Mouse (Mus musculus) CH12.LX (cell line): ENCODE measurements around the gene Stat1. TPM values are rescaled to one million over a fixed set of nuclear protein-coding genes. Genes with fewer than 3 reads are reported as not detected.

Source experiments
- DNase-seq: peaks from one replicate; pipeline ENCODE4 v3.0.0-alpha.2; 2013; ENCODE audit errors: extremely low read depth
- H3K27ac ChIP-seq: 2 replicates; pipeline ENCODE4 v1.5.1; 2012; ENCODE audit warnings: low read depth, mild to moderate bottlenecking, control low read depth, moderate library complexity; ENCODE audit not compliant: insufficient read depth
- H3K27me3 ChIP-seq: replicated peaks from 2 replicates; pipeline ENCODE3; 2012; ENCODE audit warnings: inconsistent platforms
- H3K36me3 ChIP-seq, 2 experiments: replicated peaks in 1 of 2; 2 replicates each; pipeline versions ENCODE3 to v1.6.1; 2012; ENCODE audit warnings: inconsistent platforms in 1 of 2, low read length in 1 of 2, mild to moderate bottlenecking in 1 of 2, mixed read lengths in 1 of 2, moderate library complexity in 1 of 2; ENCODE audit not compliant: control insufficient read depth in 1 of 2, insufficient read depth in 1 of 2
- H3K4me1 ChIP-seq, 2 experiments: 2 replicates each; pipeline ENCODE4 v1.6.1; 2012; ENCODE audit warnings: inconsistent platforms in 1 of 2, moderate library complexity in 1 of 2; ENCODE audit not compliant: insufficient read depth in 2 of 2, control insufficient read depth in 1 of 2
- H3K4me2 ChIP-seq: 2 replicates; pipeline ENCODE4 v1.6.1; 2012; ENCODE audit warnings: low read depth, mild to moderate bottlenecking, control low read depth; ENCODE audit not compliant: poor library complexity, insufficient read depth, severe bottlenecking
- H3K4me3 ChIP-seq, 3 experiments: fragments of 150-350 bp in 1 of 3; sonication (generic) in 1 of 3; replicated peaks in 1 of 3; 2 replicates each; pipeline versions ENCODE3 to v1.5.1; 2011 to 2012; ENCODE audit warnings: low read depth in 2 of 3, low read length in 2 of 3, mild to moderate bottlenecking in 2 of 3, moderate library complexity in 2 of 3, control low read depth in 1 of 3, improper control_type of control experiment in 1 of 3, inconsistent platforms in 1 of 3, mixed read lengths in 1 of 3; ENCODE audit not compliant: poor library complexity in 1 of 3
- H3K79me2 ChIP-seq: replicated peaks from 2 replicates; pipeline ENCODE4 v1.6.1; 2012; ENCODE audit warnings: mild to moderate bottlenecking, moderate library complexity; ENCODE audit not compliant: control insufficient read depth, poor library complexity, insufficient read depth, severe bottlenecking; ENCODE audit errors: extremely low read depth
- H3K9ac ChIP-seq: 2 replicates; pipeline ENCODE4 v1.6.1; 2012; ENCODE audit warnings: low read depth, mild to moderate bottlenecking, control low read depth, moderate library complexity; ENCODE audit not compliant: insufficient read depth
- H3K9me3 ChIP-seq: replicated peaks from 2 replicates; pipeline ENCODE3; 2012; ENCODE audit warnings: low read length, inconsistent platforms, mixed read lengths
- BHLHE40 ChIP-seq: IDR thresholded peaks from 2 replicates; pipeline ENCODE4 v1.6.1; 2011; ENCODE audit warnings: mild to moderate bottlenecking, low read depth, low read length, improper control_type of control experiment
- CHD1 ChIP-seq: IDR thresholded peaks from 2 replicates; pipeline ENCODE4 v1.6.1; 2012; ENCODE audit warnings: low read depth, low read length, improper control_type of control experiment, inconsistent platforms
- CTCF ChIP-seq, 2 experiments: IDR thresholded peaks in 1 of 2; conservative IDR thresholded peaks in 1 of 2; 2 replicates each; pipeline ENCODE4 v1.5.1; 2011 to 2012; ENCODE audit warnings: low read depth in 2 of 2, low read length in 2 of 2, improper control_type of control experiment in 1 of 2, inconsistent platforms in 1 of 2, mild to moderate bottlenecking in 1 of 2, moderate library complexity in 1 of 2
- E2F4 ChIP-seq: IDR thresholded peaks from 2 replicates; pipeline ENCODE4 v1.6.1; 2011; ENCODE audit warnings: low read depth, low read length, improper control_type of control experiment; ENCODE audit not compliant: insufficient replicate concordance
- ELF1 ChIP-seq: IDR thresholded peaks from 2 replicates; pipeline ENCODE4 v1.6.1; 2014; ENCODE audit warnings: low read depth, mild to moderate bottlenecking, inconsistent platforms, low read length, improper control_type of control experiment
- EP300 ChIP-seq: IDR thresholded peaks from 2 replicates; pipeline ENCODE4 v1.6.1; 2011; ENCODE audit warnings: low read length, improper control_type of control experiment
- IRF4 ChIP-seq: IDR thresholded peaks from 2 replicates; pipeline ENCODE4 v1.6.1; 2014; ENCODE audit warnings: low read depth, mild to moderate bottlenecking, inconsistent platforms, low read length, improper control_type of control experiment
- JUN ChIP-seq: IDR thresholded peaks from 2 replicates; pipeline ENCODE4 v1.6.1; 2011; ENCODE audit warnings: low read depth, mild to moderate bottlenecking, low read length, improper control_type of control experiment, moderate library complexity; ENCODE audit not compliant: insufficient read depth
- JUND ChIP-seq: conservative IDR thresholded peaks from 2 replicates; pipeline ENCODE4 v1.6.1; 2011; ENCODE audit warnings: low read depth, low read length, improper control_type of control experiment
- KAT2A ChIP-seq: IDR thresholded peaks from 2 replicates; pipeline ENCODE4 v1.6.1; 2012; ENCODE audit warnings: low read length, improper control_type of control experiment, inconsistent platforms; ENCODE audit not compliant: insufficient replicate concordance
- MAFK ChIP-seq: IDR thresholded peaks from 2 replicates; pipeline ENCODE4 v1.6.1; 2011; ENCODE audit warnings: low read length, improper control_type of control experiment; ENCODE audit not compliant: insufficient replicate concordance
- MAX ChIP-seq: IDR thresholded peaks from 2 replicates; pipeline ENCODE4 v1.6.1; 2011; ENCODE audit warnings: low read length, improper control_type of control experiment
- MAZ ChIP-seq: IDR thresholded peaks from 2 replicates; pipeline ENCODE4 v1.6.1; 2012; ENCODE audit warnings: low read depth, mild to moderate bottlenecking, inconsistent platforms, low read length, improper control_type of control experiment, moderate library complexity
- MEF2A ChIP-seq: IDR thresholded peaks from 2 replicates; pipeline ENCODE4 v1.6.1; 2014; ENCODE audit warnings: low read depth, mild to moderate bottlenecking, inconsistent platforms, low read length, improper control_type of control experiment, borderline replicate concordance
- MXI1 ChIP-seq: IDR thresholded peaks from 2 replicates; pipeline ENCODE4 v1.6.1; 2011; ENCODE audit warnings: mild to moderate bottlenecking, low read depth, low read length, improper control_type of control experiment
- MYC ChIP-seq: IDR thresholded peaks from 2 replicates; pipeline ENCODE4 v1.6.1; 2011; ENCODE audit warnings: low read depth, mild to moderate bottlenecking, improper control_type of control experiment, low read length
- NELFE ChIP-seq: IDR thresholded peaks from 2 replicates; pipeline ENCODE4 v1.6.1; 2011; ENCODE audit warnings: low read depth, low read length, improper control_type of control experiment
- PAX5 ChIP-seq: IDR thresholded peaks from 2 replicates; pipeline ENCODE4 v1.6.1; 2012; ENCODE audit warnings: low read length, inconsistent platforms, mixed read lengths
- POLR2A ChIP-seq: IDR thresholded peaks from 2 replicates; pipeline ENCODE4 v1.6.1; 2011; ENCODE audit warnings: low read depth, mild to moderate bottlenecking, improper control_type of control experiment, low read length
- POLR2AphosphoS2 ChIP-seq: IDR thresholded peaks from 2 replicates; pipeline ENCODE4 v1.6.1; 2011; ENCODE audit warnings: low read depth, low read length, improper control_type of control experiment
- RAD21 ChIP-seq: IDR thresholded peaks from 2 replicates; pipeline ENCODE4 v1.6.1; 2011; ENCODE audit warnings: low read depth, mild to moderate bottlenecking, low read length, improper control_type of control experiment, moderate library complexity
- RCOR1 ChIP-seq: conservative IDR thresholded peaks from 2 replicates; pipeline ENCODE4 v1.6.1; 2012; ENCODE audit warnings: low read depth, mild to moderate bottlenecking, inconsistent platforms, low read length, improper control_type of control experiment
- SIN3A ChIP-seq: IDR thresholded peaks from 2 replicates; pipeline ENCODE4 v1.6.1; 2012; ENCODE audit warnings: low read length, improper control_type of control experiment, inconsistent platforms
- SMC3 ChIP-seq: IDR thresholded peaks from 2 replicates; pipeline ENCODE4 v1.6.1; 2011; ENCODE audit warnings: low read depth, low read length, improper control_type of control experiment
- TBP ChIP-seq: conservative IDR thresholded peaks from 2 replicates; pipeline ENCODE4 v1.6.1; 2011; ENCODE audit warnings: low read depth, low read length, improper control_type of control experiment
- USF1 ChIP-seq: IDR thresholded peaks from 2 replicates; pipeline ENCODE4 v1.6.1; 2014; ENCODE audit warnings: low read depth, mild to moderate bottlenecking, inconsistent platforms, low read length, improper control_type of control experiment
- USF2 ChIP-seq: conservative IDR thresholded peaks from 2 replicates; pipeline ENCODE4 v1.6.1; 2011; ENCODE audit warnings: low read depth, low read length, improper control_type of control experiment
- ZC3H11A ChIP-seq: IDR thresholded peaks from 2 replicates; pipeline ENCODE4 v1.6.1; 2012; ENCODE audit warnings: low read depth, mild to moderate bottlenecking, inconsistent platforms, low read length, improper control_type of control experiment
- ZKSCAN1 ChIP-seq: IDR thresholded peaks from 2 replicates; pipeline ENCODE4 v1.6.1; 2012; ENCODE audit warnings: low read depth, inconsistent platforms, low read length, improper control_type of control experiment, borderline replicate concordance
- ZMIZ1 ChIP-seq: IDR thresholded peaks from 2 replicates; pipeline ENCODE4 v1.6.1; 2012; ENCODE audit warnings: low read depth, mild to moderate bottlenecking, inconsistent platforms, low read length, improper control_type of control experiment
- ZNF384 ChIP-seq: IDR thresholded peaks from 2 replicates; pipeline ENCODE4 v1.6.1; 2012; ENCODE audit warnings: low read depth, low read length, improper control_type of control experiment, inconsistent platforms
- dilution Hi-C: fragments of 300-500 bp; cut with MboI; formaldehyde crosslinking; loops from 2 replicates; pipeline ENCODE4 v1.14.3; 2020; ENCODE audit warnings: low sequenced_read_pairs; ENCODE audit not compliant: extremely low pct_unique_long_range_greater_than_20kb, extremely low pct_ligation_motif_present
- in situ Hi-C: fragments of 300-500 bp; cut with MboI; formaldehyde crosslinking; loops from 3 replicates; pipeline ENCODE4 v1.14.3; 2019; ENCODE audit warnings: low sequenced_read_pairs, low pct_ligation_motif_present, low pct_unique_long_range_greater_than_20kb, mixed read lengths
- polyA plus RNA-seq: library from polyadenylated mRNA; unstranded; fragments of >175 nt; gene quantifications from 2 replicates; pipeline ENCODE4 v1.2.1, GENCODE M21; 2012; ENCODE audit warnings: low read depth; ENCODE audit not compliant: insufficient read length
- total RNA-seq, 2 experiments: library from RNA; depleted of rRNA; stranded (reverse); fragments of 300-350 nt in 1 of 2; fragments of >200 nt in 1 of 2; gene quantifications; 2 replicates each; pipeline ENCODE4 v1.2.3; 2012 to 2014

The Stat1 gene
- total and polyA plus RNA-seq, 3 experiments, result 101 to 179 (median 143) TPM

DNA sequence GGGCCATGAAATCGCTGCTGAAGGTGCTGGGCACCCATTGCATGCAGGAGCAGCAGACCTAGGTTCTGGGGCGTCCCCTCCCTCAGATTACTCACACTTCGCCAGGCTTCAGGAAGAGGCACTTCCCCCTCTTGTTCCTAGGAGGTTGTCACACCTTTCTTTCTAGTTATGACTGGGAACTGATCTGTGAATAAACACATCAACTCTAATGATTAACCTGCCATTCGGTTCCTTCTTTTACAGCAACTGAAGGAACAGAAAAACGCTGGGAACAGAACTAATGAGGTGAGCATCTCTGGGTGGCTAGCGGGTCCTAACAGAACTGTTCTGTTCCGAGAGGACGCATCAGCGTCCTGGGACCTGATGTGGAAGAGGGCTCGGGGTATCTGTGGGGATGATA is 25.7 kb downstream of the Stat1 start (continued):
- TF ChIP-seq ZMIZ1 (peak; percentile 75), ZC3H11A (no peak), KAT2A (0 out of 2 replicates have a peak, but pooled peaks have one; percentile 40), JUN (peak; percentile 80)

GRCm38 (mm10) chr1:52146214-52146970 is 27.2 kb downstream of the Stat1 start:
- Histone ChIP-seq H3K4me3 (peak overlapping the region in 2 of 3 experiments; percentile 8 to 55), H3K4me2 (no peak overlapping the region), H3K27me3 (no peaks in the 10 kb centered on the region), H3K4me1 (peaks cover 33 to 93% of the 10 kb centered on the region in 2 experiments), H3K27ac (peak overlapping the region; percentile 33; the same call in 1 of the 2 replicates), H3K79me2 (0 out of 2 replicates have a peak, but pooled peaks cover 2% of the 10 kb centered on the region)
- peak; percentile 84 for DNase-seq
- in situ Hi-C loops, result no loop called here
- TF ChIP-seq MXI1, result peak; percentile 71
- TF ChIP-seq RCOR1, result no peak
- peak; percentile 48 to 80 for TF ChIP-seq CTCF (conservative IDR thresholded peaks at IDR 0.05 in 1 of 2, IDR thresholded peaks at IDR 0.05 in 1 of 2; ENCODE audit: low read depth in 2 of 2, low read length in 2 of 2)
- peak; percentile 27; the same call in 1 of the 2 replicates for TF ChIP-seq NELFE
- no peak for TF ChIP-seq USF2
- 0 out of 2 replicates have a peak, but pooled peaks have one; percentile 20 for TF ChIP-seq IRF4
- TF ChIP-seq MAFK, result 0 out of 2 replicates have a peak, but pooled peaks have one; percentile 30
- TF ChIP-seq SMC3, result peak; percentile 74
- TF ChIP-seq CHD1, result peak; percentile 66; the same call in 1 of the 2 replicates
- peak; percentile 63; the same call in 1 of the 2 replicates for TF ChIP-seq MYC
- no peak; the same call in 1 of the 2 replicates for TF ChIP-seq ZC3H11A
- TF ChIP-seq E2F4, result no peak
- no peak; the same call in 1 of the 2 replicates for TF ChIP-seq MAX
- TF ChIP-seq BHLHE40, result no peak
- no peak for TF ChIP-seq POLR2AphosphoS2
- TF ChIP-seq MAZ, result no peak
- TF ChIP-seq ZKSCAN1, result no peak
- no peak for TF ChIP-seq USF1
- no peak for TF ChIP-seq KAT2A
- no peak for TF ChIP-seq PAX5
- TF ChIP-seq EP300, result no peak
- TF ChIP-seq TBP, result no peak
- no peak for TF ChIP-seq MEF2A
- TF ChIP-seq JUN, result no peak
- peak; percentile 70 for TF ChIP-seq RAD21
- TF ChIP-seq POLR2A, result no peak
- no peak for TF ChIP-seq JUND
- TF ChIP-seq SIN3A, result no peak; the same call in 1 of the 2 replicates
- no peak for TF ChIP-seq ZNF384
- no peak for TF ChIP-seq ELF1
- TF ChIP-seq, all 38 proteins: peak for 9
- Histone ChIP-seq H3K9ac (no peak overlapping the region), H3K36me3 (peaks cover 81 to 85% of the 10 kb centered on the region in 2 experiments), H3K9me3 (no peaks in the 10 kb centered on the region)
- dilution Hi-C loops, result no loop called here
